Mouse (Mus musculus): ENCODE measurements around the gene Acad10.
"Not testable (repeated sequence)": the region's sequence is repeated elsewhere in the genome, so short reads cannot be mapped to it uniquely, and the experiment has no call there.

- TF ChIP-seq POLR2AphosphoS2 (IDR thresholded peaks at IDR 0.05; ENCODE audit: insufficient read length, low read depth); POLR2A (IDR thresholded peaks at IDR 0.05; ENCODE audit: insufficient read length, low read depth); MAX (IDR thresholded peaks at IDR 0.05; ENCODE audit: low read depth): not testable (repeated sequence)
Observed at GRCm38 (mm10) chr5:121614921-121615320, 45.4 kb downstream of the Acad10 start.

All from myocyte (in vitro differentiated cells).